Mouse (Mus musculus) olfactory bulb, adult 2 months (tissue): ENCODE measurements around the gene Plek2. TPM values are rescaled to one million over a fixed set of nuclear protein-coding genes. Genes with fewer than 3 reads are reported as not detected.
A peak's percentile ranks its signal among the peaks of the same experiment; 100 is the strongest.

Source experiments
- H3K27ac ChIP-seq: fragments of 200-500 bp; 2 replicates; pipeline ENCODE4 v1.5.1; 2012; ENCODE audit warnings: low read depth, low read length; ENCODE audit not compliant: insufficient read depth
- H3K4me1 ChIP-seq: fragments of 200-500 bp; 2 replicates; pipeline ENCODE4 v1.6.1; 2012; ENCODE audit warnings: low read length; ENCODE audit not compliant: control insufficient read depth, insufficient read depth
- H3K4me3 ChIP-seq: fragments of 200-500 bp; 2 replicates; pipeline ENCODE4 v1.5.1; 2012; ENCODE audit warnings: mild to moderate bottlenecking, low read depth, low read length, moderate library complexity; ENCODE audit not compliant: insufficient read depth
- CTCF ChIP-seq: fragments of 200-500 bp; IDR thresholded peaks from 2 replicates; pipeline ENCODE4 v1.5.1; 2012; ENCODE audit warnings: low read depth, mild to moderate bottlenecking, low read length, moderate library complexity; ENCODE audit not compliant: insufficient read depth
- POLR2A ChIP-seq: fragments of 200-500 bp; IDR thresholded peaks from 2 replicates; pipeline ENCODE4 v1.6.1; 2012; ENCODE audit warnings: mild to moderate bottlenecking, low read depth, low read length, moderate library complexity; ENCODE audit not compliant: insufficient read depth
- WGBS: fragments of 180-500 bp; shearing (Covaris S2); methylation state at CpG from one replicate; pipeline ENCODE4 v1.1.7; 2018; 5-methylcytosine and 5-hydroxymethylcytosine counted together
- polyA plus RNA-seq: library from polyadenylated mRNA; stranded (reverse); fragments of >200 nt; gene quantifications from 2 replicates; pipeline ENCODE4 v1.2.4, GENCODE M21; 2012; ENCODE audit warnings: low replicate concordance; ENCODE audit not compliant: missing spikeins, insufficient read depth, insufficient read length

The Plek2 gene
- polyA plus RNA-seq, 1 experiment = not detected

DNA sequence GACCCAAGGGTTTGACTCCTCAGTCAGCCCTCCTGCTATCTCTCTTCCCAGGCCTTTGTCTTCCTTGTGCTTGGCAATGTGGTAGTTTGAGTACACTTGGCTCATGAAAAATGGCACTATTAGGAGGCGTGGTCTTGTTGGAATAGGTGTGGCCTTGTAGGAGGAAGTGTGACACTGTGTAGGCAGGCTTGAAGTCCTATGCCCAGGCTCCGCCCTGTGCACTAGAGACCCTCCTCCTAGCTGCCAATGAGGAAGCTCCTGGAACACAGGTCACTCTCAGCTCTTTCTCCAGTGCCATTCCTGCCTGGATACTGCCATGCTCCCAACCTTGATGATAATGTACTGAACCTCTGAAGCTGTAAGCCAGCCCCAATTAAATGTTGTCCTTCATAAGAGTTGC lies 15.6 kb downstream of the Plek2 start:
- 89% methylated on average over 2 of the region's 2 CpGs for WGBS
- H3K4me1 ChIP-seq = no peaks in the 10 kb centered on the region
- H3K27ac ChIP-seq = no peak overlapping the region
- H3K4me3 ChIP-seq = no peak overlapping the region
- TF ChIP-seq CTCF (no peak), POLR2A (no peak)

DNA sequence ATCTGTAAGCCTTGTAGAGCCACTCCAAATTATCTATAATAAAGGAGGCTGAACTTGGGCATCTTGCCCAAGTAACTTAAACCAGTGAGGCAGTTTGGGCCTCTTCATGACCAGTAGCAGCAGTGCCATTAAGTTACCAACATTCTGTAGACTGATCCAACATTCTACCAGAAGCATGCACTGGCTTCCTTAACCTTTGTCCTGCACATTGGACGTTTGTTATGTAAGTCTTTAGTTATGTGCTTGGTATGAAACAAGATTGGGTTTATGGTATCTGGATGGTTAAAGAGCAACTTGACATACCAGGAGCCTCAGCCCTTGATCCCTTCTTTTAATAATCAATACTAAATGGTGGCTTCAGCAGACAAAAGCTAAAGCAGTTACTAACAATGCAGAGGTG lies 16.7 kb downstream of the Plek2 start:
- H3K27ac ChIP-seq = no peak overlapping the region
- 66% methylated on average over 1 of the region's 1 CpGs for WGBS
- no peaks in the 10 kb centered on the region for H3K4me1 ChIP-seq
- TF ChIP-seq POLR2A (no peak), CTCF (no peak)
- H3K4me3 ChIP-seq = no peak overlapping the region

DNA sequence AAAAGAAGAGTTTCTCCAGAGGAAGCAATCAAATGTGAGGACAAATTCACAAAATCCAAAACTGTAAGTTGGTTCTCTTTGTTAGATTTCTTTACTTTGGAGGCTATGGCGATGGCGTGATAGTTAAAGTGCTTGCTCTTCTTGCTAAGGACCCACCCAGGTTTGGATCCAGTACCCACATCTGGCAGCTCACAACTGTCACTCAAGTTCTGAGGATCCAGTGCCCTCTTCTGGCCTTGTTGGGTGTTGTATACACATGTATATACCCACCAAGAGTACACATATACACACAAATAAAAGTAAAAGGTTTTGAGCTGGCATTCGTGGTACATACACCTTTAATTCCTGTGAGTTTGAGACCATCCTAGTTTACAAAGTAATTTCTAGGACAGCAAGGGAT lies 32.2 kb downstream of the Plek2 start:
- no peaks in the 10 kb centered on the region for H3K4me1 ChIP-seq
- no peak overlapping the region for H3K27ac ChIP-seq
- TF ChIP-seq CTCF = no peak
- TF ChIP-seq POLR2A = no peak
- 97% methylated on average over 3 of the region's 3 CpGs for WGBS
- H3K4me3 ChIP-seq = no peak overlapping the region

DNA sequence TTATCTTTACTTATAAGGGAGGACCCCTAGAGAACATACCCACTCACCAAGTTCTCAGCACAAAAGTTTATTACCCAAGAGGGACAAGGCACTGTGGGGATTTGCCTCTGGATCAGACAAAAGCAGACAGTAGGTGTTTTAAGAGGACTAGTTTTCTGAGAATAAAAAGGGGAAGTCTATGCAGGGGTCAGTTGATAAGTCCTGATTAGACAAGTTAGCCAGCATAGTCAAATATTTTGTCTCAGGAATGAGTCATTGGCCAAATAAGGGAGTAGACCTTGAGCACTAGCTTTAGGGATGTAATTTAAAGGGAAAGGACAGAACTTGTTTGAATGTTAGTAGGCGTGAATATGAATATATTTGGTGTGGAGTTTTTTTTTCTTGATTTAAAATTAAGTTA lies 38.6 kb downstream of the Plek2 start:
- no peak for TF ChIP-seq CTCF
- no peak for TF ChIP-seq POLR2A
- WGBS = 89% methylated on average over 1 of the region's 1 CpGs

DNA sequence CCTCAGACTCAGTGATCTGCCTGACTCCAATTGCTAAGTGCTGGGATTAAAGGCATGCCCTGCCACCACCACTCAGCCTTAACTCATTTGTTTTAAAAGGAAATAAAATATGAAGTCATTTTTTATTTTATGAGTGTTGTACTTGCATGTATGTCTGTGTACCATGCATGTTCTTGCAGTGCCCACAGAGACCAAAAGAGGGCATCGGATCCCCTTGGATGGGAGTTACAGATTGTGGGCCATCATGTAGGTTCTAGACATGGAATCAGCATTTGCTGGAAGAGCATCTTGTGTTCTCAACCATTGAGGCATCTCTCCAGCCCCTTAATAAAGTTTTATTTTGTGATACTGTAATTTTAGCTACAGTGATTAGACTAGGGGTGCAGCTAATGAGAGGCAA lies 41.3 kb downstream of the Plek2 start:
- 95% methylated on average over 1 of the region's 1 CpGs for WGBS
- TF ChIP-seq CTCF (no peak), POLR2A (no peak)

More for the DNA sequence above, 38.6 kb downstream of the Plek2 start:
- Histone ChIP-seq H3K4me1 (no peaks in the 10 kb centered on the region), H3K27ac (no peak overlapping the region), H3K4me3 (no peak overlapping the region)

DNA sequence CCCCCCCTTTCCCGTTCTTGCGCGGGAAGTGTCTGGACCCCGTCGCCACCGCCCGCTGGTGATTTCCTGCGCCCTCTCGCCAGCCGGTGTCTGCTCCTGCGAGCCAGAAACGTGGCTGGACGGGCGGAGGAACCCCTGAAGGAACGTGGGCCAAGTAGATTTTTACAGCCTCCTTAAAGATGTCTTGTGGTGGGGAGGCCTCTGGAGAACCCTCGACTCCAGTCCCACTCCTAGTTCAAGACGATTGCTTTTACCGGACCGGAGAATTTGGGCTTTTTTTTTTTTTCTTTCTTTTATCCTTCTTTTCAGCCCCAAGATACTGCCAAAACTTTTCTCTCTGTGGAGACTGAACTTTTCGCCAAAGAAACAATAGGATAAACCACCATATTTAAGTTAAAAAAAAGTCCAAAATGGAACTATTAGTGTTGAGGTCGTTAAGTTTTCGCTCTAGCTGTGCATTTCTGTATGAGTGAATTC lies 44.5 kb downstream of the Plek2 start:
- TF ChIP-seq CTCF (no peak), POLR2A (peak; percentile 2; the same call in 1 of the 2 replicates)
- peak overlapping the region; percentile 64 for H3K27ac ChIP-seq
- H3K4me1 ChIP-seq = peaks cover 5% of the 10 kb centered on the region
- WGBS = under 1% methylated on average over 22 of the region's 22 CpGs
- H3K4me3 ChIP-seq = peak overlapping the region; percentile 89

More for the DNA sequence above, 41.3 kb downstream of the Plek2 start:
- Histone ChIP-seq H3K4me3 (no peak overlapping the region), H3K4me1 (no peaks in the 10 kb centered on the region), H3K27ac (no peak overlapping the region)

DNA sequence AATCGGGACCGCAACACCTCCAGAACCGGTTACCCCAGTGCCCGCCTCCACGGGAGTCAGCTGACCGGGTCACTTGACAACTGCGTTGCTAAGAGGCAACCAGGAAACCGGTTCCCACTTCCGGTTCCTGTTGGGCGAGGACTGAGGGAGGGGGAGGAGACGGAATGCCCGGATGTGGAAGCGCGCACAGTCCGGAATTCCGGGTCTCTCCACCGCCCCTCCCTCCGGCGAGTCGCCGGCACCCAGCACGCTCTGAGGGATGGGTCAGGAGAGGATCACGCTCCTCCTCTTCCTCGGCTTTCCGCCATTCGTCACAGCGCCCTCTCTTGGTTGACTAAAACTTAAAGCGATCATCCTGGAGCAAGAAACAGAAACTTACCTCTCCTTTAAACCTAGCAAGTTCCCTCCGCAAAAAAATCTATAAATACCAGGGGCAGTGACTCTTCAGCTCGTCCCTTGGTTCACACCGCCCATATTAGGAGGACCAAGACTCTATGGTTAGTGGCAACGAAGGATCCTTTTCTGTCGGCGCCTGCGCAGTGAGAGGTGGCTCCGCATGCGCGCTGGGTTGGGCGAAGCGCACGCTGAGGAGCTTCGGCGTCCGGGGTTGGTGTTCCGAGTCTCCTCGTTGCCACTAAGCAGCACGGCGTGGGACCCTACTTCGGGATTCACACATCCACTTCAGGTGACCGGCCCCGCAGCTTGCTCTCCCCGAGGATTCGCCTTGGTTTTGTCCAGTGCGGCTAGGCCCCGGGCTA lies 45.1 kb downstream of the Plek2 start, which contains the start of the genes Atp6v1d and Eif2s1:
TSS of gene Atp6v1d (minus strand) at position 143 of the 758 bp plus-strand sequence.
TSS of gene Eif2s1 (plus strand) at position 324 of the 758 bp plus-strand sequence.
- TF ChIP-seq POLR2A (peak; percentile 79), CTCF (peak; percentile 95)
- under 1% methylated on average over 55 of the region's 55 CpGs for WGBS

DNA sequence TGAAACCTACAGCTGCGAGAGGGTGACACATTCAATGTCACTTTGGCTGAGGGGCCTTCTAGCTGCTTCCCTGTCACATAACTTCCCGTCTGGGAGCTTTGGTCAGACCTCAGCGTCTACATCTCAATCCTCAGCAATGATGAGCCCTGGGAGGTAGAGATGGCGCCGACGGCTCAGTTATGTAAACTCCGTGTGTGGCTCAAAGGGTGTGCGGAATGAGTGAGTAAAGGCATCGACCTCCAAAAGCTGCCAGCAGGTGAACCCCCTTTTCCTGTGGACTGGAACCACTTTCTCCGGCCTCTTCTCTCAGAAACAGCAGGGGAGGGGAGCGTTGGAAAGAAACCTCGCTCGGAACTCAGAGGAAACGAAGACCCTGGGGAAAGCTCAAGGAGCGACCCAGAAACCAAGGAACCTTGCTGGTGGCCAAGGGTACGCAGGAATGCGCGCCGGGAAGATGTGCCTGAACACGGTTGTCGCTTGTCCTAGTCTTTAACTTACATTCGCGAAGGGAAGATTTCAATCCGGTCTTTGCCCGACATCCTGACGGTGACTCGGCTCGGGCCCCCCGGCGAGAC lies 45.8 kb downstream of the Plek2 start:
- Histone ChIP-seq H3K27ac (peak overlapping the region; percentile 38; the same call in 1 of the 2 replicates), H3K4me3 (peak overlapping the region; percentile 68), H3K4me1 (peaks cover 5% of the 10 kb centered on the region)
- TF ChIP-seq POLR2A (no peak), CTCF (no peak)
- WGBS = under 1% methylated on average over 30 of the region's 30 CpGs

More for the DNA sequence above, 45.1 kb downstream of the Plek2 start, which contains the start of the genes Atp6v1d and Eif2s1:
- Histone ChIP-seq H3K4me3 (peak within 1 kb of the TSS; percentile 89), H3K4me1 (peaks cover 5% of the 10 kb centered on the region), H3K27ac (peak within 1 kb of the TSS; percentile 90)

DNA sequence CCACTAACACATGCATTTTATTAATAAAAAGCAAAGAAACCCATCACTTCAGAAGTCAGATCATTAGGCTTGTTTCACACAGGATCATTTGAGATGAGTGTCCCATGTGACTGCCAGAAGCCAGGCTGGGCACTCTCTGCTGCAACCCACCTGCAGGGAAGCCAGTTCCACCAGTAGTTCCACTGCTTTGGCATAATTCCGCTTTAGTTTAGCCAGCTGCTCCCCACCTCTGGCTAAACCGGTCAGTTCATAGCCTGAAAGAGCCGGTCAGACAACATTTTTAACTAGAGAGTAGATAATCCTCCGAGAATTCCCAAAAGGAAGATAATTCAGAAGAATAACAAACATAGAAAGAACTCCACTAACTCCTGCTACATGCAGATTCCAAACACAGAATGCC lies 58.5 kb downstream of the Plek2 start:
- H3K4me3 ChIP-seq = no peak overlapping the region
- no peak for TF ChIP-seq POLR2A
- no peak for TF ChIP-seq CTCF
- no peaks in the 10 kb centered on the region for H3K4me1 ChIP-seq
- no peak overlapping the region for H3K27ac ChIP-seq
- 95% methylated on average over 4 of the region's 4 CpGs for WGBS
